Mouse (Mus musculus) small intestine, adult 2 months (tissue): ENCODE data around the gene Rarres1.

Experiments
- CTCF ChIP-seq: fragments of 200-500 bp; IDR thresholded peaks from 2 replicates; pipeline ENCODE4 v1.5.1; 2012; ENCODE audit warnings: low read depth, mild to moderate bottlenecking, control low read depth, inconsistent platforms, low read length, moderate library complexity, mixed read lengths; ENCODE audit not compliant: insufficient replicate concordance, insufficient read length; ENCODE audit errors: extremely low read depth
- POLR2A ChIP-seq: fragments of 200-500 bp; IDR thresholded peaks from 2 replicates; pipeline ENCODE4 v1.6.1; 2012; ENCODE audit warnings: low read depth, mild to moderate bottlenecking, control low read depth, inconsistent platforms, low read length, moderate library complexity

DNA sequence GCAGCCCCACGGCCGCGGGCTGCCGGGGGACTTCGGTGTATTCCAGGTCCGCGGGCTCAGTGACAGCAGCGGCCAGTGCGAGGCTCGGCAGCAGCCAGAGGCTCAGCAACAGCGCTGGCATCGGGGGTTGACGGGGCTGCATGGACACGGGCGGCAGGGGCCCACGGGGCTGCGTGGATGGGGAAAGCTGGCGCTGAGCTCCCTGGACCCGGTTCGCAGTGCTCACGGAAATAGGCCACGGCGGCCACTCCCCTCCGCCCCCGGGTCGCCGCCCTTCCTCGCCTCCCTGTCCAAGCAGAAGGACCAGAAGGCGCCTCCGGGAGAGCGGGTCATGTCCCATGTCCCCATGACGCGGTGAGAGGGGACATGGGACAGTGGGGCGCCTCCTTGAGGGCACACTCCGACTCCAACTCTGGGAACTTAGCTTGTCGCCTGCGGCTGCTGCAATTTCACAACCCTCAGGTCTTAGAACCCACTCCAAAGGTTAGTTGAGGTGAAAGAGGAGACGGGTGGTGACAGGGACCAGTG, at the start of gene Rarres1:
- no peak for TF ChIP-seq CTCF
- no peak for TF ChIP-seq POLR2A
